Mouse (Mus musculus): ENCODE measurements at regions not wholly inside any gene's neighbourhood (a gene's known extent, or its start where the extent isn't known, plus 50 kb on each side); places are given as distances from the start of the nearest gene placed in this dataset.

- TF ChIP-seq MAZ (IDR thresholded peaks at IDR 0.05; ENCODE audit: low read depth, low read length) (no peak), TAL1 (IDR thresholded peaks at IDR 0.05; ENCODE audit: low read length) (no peak)
- H3K9ac ChIP-seq (ENCODE audit: control insufficient read depth, low read depth, low read length, poor library complexity, severe bottlenecking): no peak overlapping the region
- H3K27me3 ChIP-seq (ENCODE audit: control insufficient read depth in 1 of 2, insufficient read depth in 2 of 2, low read length in 2 of 2): peaks cover 3 to 13% of the 10 kb centered on the region in 2 experiments
- no peaks in the 10 kb centered on the region for H3K79me2 ChIP-seq (ENCODE audit: control insufficient read depth, insufficient read depth, low read length, poor library complexity)
- H3K9me3 ChIP-seq (replicated peaks; ENCODE audit: insufficient read depth, low read length): no peaks in the 10 kb centered on the region
- no peak overlapping the region for H3K4me3 ChIP-seq (ENCODE audit: control insufficient read depth in 1 of 2, insufficient read depth in 1 of 2, low read depth in 2 of 2, low read length in 2 of 2)
- no peaks in the 10 kb centered on the region for H3K4me1 ChIP-seq (ENCODE audit: control insufficient read depth in 1 of 2, insufficient read depth in 2 of 2, low read length in 2 of 2)
- no peaks in the 10 kb centered on the region for H3K36me3 ChIP-seq (ENCODE audit: control insufficient read depth in 1 of 2, insufficient read depth in 2 of 2, low read length in 2 of 2)
- H3K27ac ChIP-seq (ENCODE audit: control insufficient read depth, low read depth, low read length): no peak overlapping the region
- DNase-seq (ENCODE audit: low read depth, low spot score): no peak
These were observed 65.0 kb upstream of the Adpgk start for GRCm38 (mm10) chr9:59226361-59226760.

DNA sequence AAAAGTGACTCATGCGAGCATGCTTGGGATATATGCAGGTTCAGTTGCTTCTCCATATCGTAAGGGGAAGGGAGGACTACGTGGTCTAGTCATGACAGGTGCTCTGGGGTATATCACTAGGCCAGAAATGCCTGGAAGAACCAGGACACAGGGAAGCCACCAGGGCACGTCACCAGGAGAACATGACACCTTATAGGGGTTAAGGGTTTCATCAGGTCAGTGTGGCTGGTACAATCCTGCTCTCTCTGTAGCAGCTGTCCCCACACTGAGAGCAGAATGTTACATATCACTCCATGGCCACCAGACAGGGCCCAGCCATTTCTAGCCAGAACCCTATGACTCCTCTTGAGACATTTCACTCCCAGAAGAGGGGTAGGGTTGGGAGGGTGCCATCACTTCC is 72.1 kb upstream of the Adpgk start:
- Histone ChIP-seq H3K4me1 (ENCODE audit: control insufficient read depth in 1 of 2, insufficient read depth in 2 of 2, low read length in 2 of 2) (no peaks in the 10 kb centered on the region), H3K9ac (ENCODE audit: control insufficient read depth, low read depth, low read length, poor library complexity, severe bottlenecking) (no peak overlapping the region), H3K27ac (ENCODE audit: control insufficient read depth, low read depth, low read length) (no peak overlapping the region), H3K27me3 (ENCODE audit: control insufficient read depth in 1 of 2, insufficient read depth in 2 of 2, low read length in 2 of 2) (peaks cover 2 to 5% of the 10 kb centered on the region in 2 experiments; a peak in 3 of 4 replicates), H3K36me3 (ENCODE audit: control insufficient read depth in 1 of 2, insufficient read depth in 2 of 2, low read length in 2 of 2) (no peaks in the 10 kb centered on the region), H3K4me3 (ENCODE audit: control insufficient read depth in 1 of 2, insufficient read depth in 1 of 2, low read depth in 2 of 2, low read length in 2 of 2) (no peak overlapping the region), H3K79me2 (ENCODE audit: control insufficient read depth, insufficient read depth, low read length, poor library complexity) (no peaks in the 10 kb centered on the region), H3K9me3 (replicated peaks; ENCODE audit: insufficient read depth, low read length) (no peaks in the 10 kb centered on the region)
- no peak for DNase-seq (ENCODE audit: low read depth, low spot score)
- TF ChIP-seq TCF12 (IDR thresholded peaks at IDR 0.05; ENCODE audit: low read depth, low read length) (no peak), UBTF (IDR thresholded peaks at IDR 0.05; ENCODE audit: borderline replicate concordance, insufficient read depth, low read depth, low read length) (no peak), CTCF (IDR thresholded peaks at IDR 0.05 in 2 of 3, conservative IDR thresholded peaks at IDR 0.05 in 1 of 3; ENCODE audit: control insufficient read depth in 1 of 3, insufficient read depth in 1 of 3, low read depth in 2 of 3, low read length in 3 of 3, poor library complexity in 1 of 3, severe bottlenecking in 1 of 3) (no peak), MEF2A (IDR thresholded peaks at IDR 0.05; ENCODE audit: extremely low read depth, insufficient replicate concordance, low read depth, low read length, poor library complexity, severe bottlenecking) (no peak), MAFK (IDR thresholded peaks at IDR 0.05; ENCODE audit: borderline replicate concordance, low read depth, low read length) (no peak), MAX (IDR thresholded peaks at IDR 0.05; ENCODE audit: low read length) (no peak), HCFC1 (IDR thresholded peaks at IDR 0.05; ENCODE audit: low read depth, low read length) (no peak), ZC3H11A (IDR thresholded peaks at IDR 0.05; ENCODE audit: low read depth, low read length) (no peak)

DNA sequence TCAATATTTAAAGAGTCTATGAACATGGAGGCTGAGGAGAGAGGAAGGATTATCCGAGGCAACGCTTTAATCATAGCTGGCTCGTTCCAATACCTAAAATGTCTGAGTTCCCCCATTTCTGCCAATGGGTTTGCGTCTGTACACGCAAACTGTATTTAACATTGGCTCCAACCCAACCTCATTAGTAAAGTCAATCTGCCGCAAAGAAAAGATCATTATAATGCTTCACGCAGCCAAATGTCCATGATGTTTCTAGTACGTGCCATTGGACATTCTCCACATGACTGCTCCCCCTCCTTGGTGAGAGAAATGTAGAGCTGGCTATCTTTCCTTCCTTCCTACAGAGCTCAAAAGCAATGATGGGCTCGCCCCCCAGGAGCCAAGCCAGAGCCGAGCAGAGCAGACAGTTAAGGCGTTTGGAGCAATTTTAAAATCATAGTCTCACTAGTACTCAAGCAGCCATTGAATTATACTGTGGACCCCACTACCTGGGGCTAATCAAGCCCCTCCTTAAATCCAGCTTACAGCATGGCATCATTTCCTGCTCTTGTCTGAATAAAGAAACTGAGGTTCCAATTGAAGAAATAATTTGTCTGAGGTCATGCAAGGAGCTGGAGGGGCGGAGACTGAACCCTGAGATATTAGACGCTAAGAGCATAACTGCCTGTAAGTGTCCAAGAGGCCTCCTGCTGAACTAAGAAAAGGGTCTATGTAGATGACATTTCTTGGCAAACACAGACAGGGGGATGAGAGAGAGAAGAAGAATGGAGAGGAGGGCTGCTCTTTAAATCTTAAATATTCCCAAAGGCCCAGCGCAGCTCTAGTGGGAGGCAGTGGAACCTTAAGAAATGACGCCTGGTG is 88.5 kb upstream of the Adpgk start:
- TF ChIP-seq ZC3H11A (IDR thresholded peaks at IDR 0.05; ENCODE audit: low read depth, low read length): no peak
- TF ChIP-seq E2F4 (IDR thresholded peaks at IDR 0.05; ENCODE audit: borderline replicate concordance, low read depth, low read length): no peak
- TF ChIP-seq MEF2A (IDR thresholded peaks at IDR 0.05; ENCODE audit: extremely low read depth, insufficient replicate concordance, low read depth, low read length, poor library complexity, severe bottlenecking): no peak
- no peak for TF ChIP-seq ZNF384 (IDR thresholded peaks at IDR 0.05; ENCODE audit: low read depth, low read length)
- TF ChIP-seq RCOR1 (IDR thresholded peaks at IDR 0.05; ENCODE audit: low read depth, low read length): no peak
- TF ChIP-seq MAFK (IDR thresholded peaks at IDR 0.05; ENCODE audit: borderline replicate concordance, low read depth, low read length): no peak
- TF ChIP-seq POLR2AphosphoS5 (IDR thresholded peaks at IDR 0.05; ENCODE audit: borderline replicate concordance, low read depth, low read length): no peak
- TF ChIP-seq SMC3 (IDR thresholded peaks at IDR 0.05; ENCODE audit: low read depth, low read length): no peak
- no peak for TF ChIP-seq MAX (IDR thresholded peaks at IDR 0.05; ENCODE audit: low read length)
- TF ChIP-seq CHD2 (IDR thresholded peaks at IDR 0.05; ENCODE audit: low read length): no peak
- no peak for TF ChIP-seq MAZ (IDR thresholded peaks at IDR 0.05; ENCODE audit: low read depth, low read length)
- TF ChIP-seq BHLHE40 (IDR thresholded peaks at IDR 0.05; ENCODE audit: borderline replicate concordance, low read depth, low read length): no peak
- TF ChIP-seq TCF12 (IDR thresholded peaks at IDR 0.05; ENCODE audit: low read depth, low read length): no peak
- TF ChIP-seq ZMIZ1 (IDR thresholded peaks at IDR 0.05; ENCODE audit: low read depth, low read length): no peak
- TF ChIP-seq RAD21 (IDR thresholded peaks at IDR 0.05; ENCODE audit: low read depth, low read length): no peak
- no peak for TF ChIP-seq TAL1 (IDR thresholded peaks at IDR 0.05; ENCODE audit: low read length)
- TF ChIP-seq ELF1 (IDR thresholded peaks at IDR 0.05; ENCODE audit: low read depth, low read length): no peak
- DNase-seq (ENCODE audit: low read depth, low spot score): no peak
- no peaks in the 10 kb centered on the region; a peak in 1 of 4 replicates for H3K27me3 ChIP-seq (ENCODE audit: control insufficient read depth in 1 of 2, insufficient read depth in 2 of 2, low read length in 2 of 2)
- H3K27ac ChIP-seq (ENCODE audit: control insufficient read depth, low read depth, low read length): no peak overlapping the region
- peaks cover 0 to 3% of the 10 kb centered on the region in 2 experiments; a peak in 2 of 4 replicates for H3K36me3 ChIP-seq (ENCODE audit: control insufficient read depth in 1 of 2, insufficient read depth in 2 of 2, low read length in 2 of 2)
- no peaks in the 10 kb centered on the region for H3K79me2 ChIP-seq (ENCODE audit: control insufficient read depth, insufficient read depth, low read length, poor library complexity)
- H3K4me1 ChIP-seq (ENCODE audit: control insufficient read depth in 1 of 2, insufficient read depth in 2 of 2, low read length in 2 of 2): peaks cover 0 to 5% of the 10 kb centered on the region in 2 experiments; a peak in 2 of 4 replicates
- H3K9ac ChIP-seq (ENCODE audit: control insufficient read depth, low read depth, low read length, poor library complexity, severe bottlenecking): no peak overlapping the region
- no peak overlapping the region for H3K4me3 ChIP-seq (ENCODE audit: control insufficient read depth in 1 of 2, insufficient read depth in 1 of 2, low read depth in 2 of 2, low read length in 2 of 2)
- no peaks in the 10 kb centered on the region for H3K9me3 ChIP-seq (replicated peaks; ENCODE audit: insufficient read depth, low read length)

Measured in MEL (cell line).